Mouse (Mus musculus) midbrain, postnatal 0 days (tissue): ENCODE data around the gene Il17f. TPM values are rescaled to one million over a fixed set of nuclear protein-coding genes. Genes with fewer than 3 reads are reported as not detected.

Source experiments
- ATAC-seq: fragments of 200-750 bp; cut with Nextera tagmentation; 2 replicates; pipeline ENCODE4 v1.8.0; 2017; ENCODE audit warnings: moderate number of reproducible peaks, mild to moderate bottlenecking, moderate TSS enrichment, moderate library complexity; ENCODE audit not compliant: low FRiP score
- DNase-seq: peaks from one replicate; pipeline ENCODE4 v3.0.0-alpha.2; 2015; ENCODE audit warnings: low spot score
- H3K27ac ChIP-seq: fragments of 300-500 bp; sonication (generic); 2 replicates; pipeline ENCODE4 v1.5.1; 2014; ENCODE audit warnings: low read depth, mild to moderate bottlenecking, low read length, mixed read lengths
- H3K27me3 ChIP-seq: fragments of 300-500 bp; sonication (generic); 2 replicates; pipeline ENCODE4 v1.6.1; 2014; ENCODE audit warnings: low read length, control low read depth, mixed read lengths; ENCODE audit not compliant: insufficient read depth
- H3K36me3 ChIP-seq: fragments of 300-500 bp; sonication (generic); 2 replicates; pipeline ENCODE4 v1.6.1; 2014; ENCODE audit warnings: low read length, control low read depth, mixed read lengths; ENCODE audit not compliant: insufficient read depth
- H3K4me1 ChIP-seq: fragments of 300-500 bp; sonication (generic); 2 replicates; pipeline ENCODE4 v1.6.1; 2014; ENCODE audit warnings: mild to moderate bottlenecking, control low read depth, antibody characterized with exemption, low read length, mixed read lengths; ENCODE audit not compliant: insufficient read depth
- H3K4me2 ChIP-seq: fragments of 300-500 bp; sonication (generic); 2 replicates; pipeline ENCODE4 v1.6.1; 2014; ENCODE audit warnings: low read depth, mild to moderate bottlenecking, low read length, mixed read lengths; ENCODE audit not compliant: poor library complexity, severe bottlenecking
- H3K4me3 ChIP-seq: fragments of 300-500 bp; sonication (generic); 2 replicates; pipeline ENCODE4 v1.5.1; 2014; ENCODE audit warnings: low read depth, mild to moderate bottlenecking, low read length, moderate library complexity
- H3K9ac ChIP-seq: fragments of 300-500 bp; sonication (generic); replicated peaks from 2 replicates; pipeline ENCODE4 v1.6.1; 2014; ENCODE audit warnings: mild to moderate bottlenecking, low read length, moderate library complexity, mixed read lengths; ENCODE audit not compliant: poor library complexity, severe bottlenecking
- H3K9me3 ChIP-seq: fragments of 300-500 bp; sonication (generic); 2 replicates; pipeline ENCODE4 v1.6.1; 2016; ENCODE audit warnings: low read length, control low read depth
- CTCF ChIP-seq: IDR thresholded peaks from 2 replicates; pipeline ENCODE4 v1.5.1; 2016; ENCODE audit warnings: antibody characterized with exemption, mild to moderate bottlenecking
- WGBS: fragments of 180-500 bp; shearing (Covaris S2); extraction: QIAGEN DNeasy Blood & Tissue Kit; methylation state at CpG from one replicate; pipeline ENCODE4 v1.1.7; 2014; 5-methylcytosine and 5-hydroxymethylcytosine counted together
- polyA plus RNA-seq: library from polyadenylated mRNA; unstranded; fragments of >200 nt; fragmentation: Nextera tagmentation; extraction: Ambion mirVana; gene quantifications from 2 replicates; pipeline ENCODE4 v1.2.1, GENCODE M21; 2015
- total RNA-seq: library from RNA; depleted of rRNA; stranded (reverse); fragments of >200 nt; gene quantifications from 2 replicates; pipeline ENCODE4 v1.2.3, GENCODE M21; 2014

Gene Il17f
- total and polyA plus RNA-seq, 2 experiments from 2014 or later = 0.38 TPM; not detected in 1

DNA sequence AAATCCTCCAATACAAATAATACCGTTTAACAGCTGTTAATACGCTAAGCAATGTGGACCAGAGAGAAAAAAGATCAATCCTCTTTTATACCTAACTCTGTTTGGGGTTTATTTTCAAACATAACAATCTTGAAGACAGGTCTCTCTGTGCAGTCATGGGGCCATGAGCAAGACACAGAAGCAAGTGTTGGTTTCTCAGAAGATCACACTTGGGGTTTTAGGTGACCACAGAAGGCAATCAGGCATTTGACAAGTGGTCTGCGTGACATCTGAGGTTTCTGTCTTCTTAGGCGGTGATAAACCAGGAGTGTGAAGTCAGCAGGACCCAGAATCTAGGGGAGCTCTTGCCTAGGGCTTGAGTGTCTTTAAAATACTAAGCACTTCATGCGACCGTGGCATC, 23.9 kb downstream of the Il17f start:
- H3K4me1 ChIP-seq = no peaks in the 10 kb centered on the region
- ATAC-seq = no peak
- WGBS = 86% methylated on average over 6 of the region's 6 CpGs
- H3K9me3 ChIP-seq = no peaks in the 10 kb centered on the region
- H3K27ac ChIP-seq = no peak overlapping the region
- no peaks in the 10 kb centered on the region for H3K27me3 ChIP-seq
- no peaks in the 10 kb centered on the region for H3K36me3 ChIP-seq
- TF ChIP-seq CTCF = no peak
- H3K9ac ChIP-seq = no peak overlapping the region
- no peak overlapping the region for H3K4me2 ChIP-seq
- H3K4me3 ChIP-seq = no peak overlapping the region
- DNase-seq = no peak

DNA sequence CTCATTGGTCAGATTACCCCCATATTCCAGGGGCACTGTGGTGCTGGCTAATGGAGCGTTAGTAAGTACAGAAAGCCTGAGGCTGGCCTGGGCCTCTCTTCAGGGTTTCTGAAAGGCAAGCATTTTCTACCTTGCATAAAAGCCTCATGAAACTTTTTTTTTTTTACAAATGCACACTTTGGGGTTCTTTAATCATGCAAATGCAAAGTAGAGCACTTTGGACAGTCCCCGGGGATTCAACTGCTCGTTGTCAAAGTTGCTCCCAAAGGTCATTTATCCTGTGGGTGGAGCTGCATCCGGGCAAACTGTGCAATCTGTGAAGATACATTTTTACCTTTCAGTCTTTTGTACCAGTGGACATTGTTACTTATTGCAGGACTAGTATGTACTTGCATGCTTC, 29.0 kb downstream of the Il17f start:
- Histone ChIP-seq H3K9me3 (no peaks in the 10 kb centered on the region), H3K4me3 (no peak overlapping the region), H3K27me3 (no peaks in the 10 kb centered on the region), H3K36me3 (no peaks in the 10 kb centered on the region), H3K4me1 (no peaks in the 10 kb centered on the region), H3K9ac (no peak overlapping the region), H3K27ac (no peak overlapping the region), H3K4me2 (no peak overlapping the region)
- 53% methylated on average over 4 of the region's 4 CpGs for WGBS
- TF ChIP-seq CTCF = no peak
- ATAC-seq = no peak
- no peak for DNase-seq

DNA sequence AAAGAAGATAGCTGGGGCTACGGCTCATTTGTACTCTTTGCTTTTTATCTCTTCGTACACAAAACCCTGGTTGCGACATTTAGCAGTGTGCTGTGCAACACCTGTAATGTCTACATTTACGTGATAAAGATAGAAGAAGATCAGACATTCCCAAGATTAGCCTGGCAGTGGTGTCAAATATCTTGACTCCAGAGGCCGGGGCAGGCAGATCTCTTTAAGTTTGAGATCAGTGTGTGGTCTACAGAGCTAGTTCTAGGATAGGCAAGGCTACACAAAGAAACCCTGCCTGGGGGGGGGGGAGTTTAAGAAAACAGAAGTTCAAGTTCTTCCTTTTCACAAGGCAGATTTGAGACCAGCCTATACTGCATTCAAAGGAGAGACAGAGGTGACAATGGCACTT, 30.1 kb downstream of the Il17f start:
- DNase-seq = no peak
- H3K27ac ChIP-seq = no peak overlapping the region
- H3K4me2 ChIP-seq = no peak overlapping the region
- no peaks in the 10 kb centered on the region for H3K4me1 ChIP-seq
- H3K36me3 ChIP-seq = no peaks in the 10 kb centered on the region
- no peak overlapping the region for H3K9ac ChIP-seq
- no peaks in the 10 kb centered on the region for H3K9me3 ChIP-seq
- no peak for TF ChIP-seq CTCF
- H3K4me3 ChIP-seq = no peak overlapping the region
- H3K27me3 ChIP-seq = no peaks in the 10 kb centered on the region
- ATAC-seq = no peak
- 88% methylated on average over 5 of the region's 5 CpGs for WGBS

DNA sequence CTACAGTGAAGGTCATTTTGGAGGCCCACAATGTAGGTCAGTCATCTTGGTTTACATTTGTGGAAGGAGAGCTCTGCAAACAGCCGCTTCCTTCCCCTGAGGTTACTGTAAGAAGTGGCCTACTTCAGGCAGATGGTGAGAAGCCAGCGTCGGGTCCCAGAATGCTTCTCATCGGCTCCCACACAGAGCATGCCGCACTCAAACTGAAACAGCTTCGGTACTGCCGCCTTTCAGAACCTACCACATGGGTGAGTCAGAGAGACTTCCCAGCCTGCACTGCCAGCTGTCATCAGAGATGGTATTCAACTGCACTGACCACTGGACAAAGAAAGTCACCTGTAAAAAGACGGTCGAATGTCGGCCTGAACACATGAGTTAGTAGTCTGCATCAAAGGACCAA, 30.6 kb downstream of the Il17f start:
- Histone ChIP-seq H3K27me3 (no peaks in the 10 kb centered on the region), H3K27ac (no peak overlapping the region), H3K9me3 (no peaks in the 10 kb centered on the region), H3K36me3 (no peaks in the 10 kb centered on the region), H3K4me1 (no peaks in the 10 kb centered on the region), H3K4me2 (no peak overlapping the region), H3K9ac (no peak overlapping the region), H3K4me3 (no peak overlapping the region)
- DNase-seq (no peak), ATAC-seq (no peak)
- 91% methylated on average over 10 of the region's 10 CpGs for WGBS
- TF ChIP-seq CTCF = no peak

DNA sequence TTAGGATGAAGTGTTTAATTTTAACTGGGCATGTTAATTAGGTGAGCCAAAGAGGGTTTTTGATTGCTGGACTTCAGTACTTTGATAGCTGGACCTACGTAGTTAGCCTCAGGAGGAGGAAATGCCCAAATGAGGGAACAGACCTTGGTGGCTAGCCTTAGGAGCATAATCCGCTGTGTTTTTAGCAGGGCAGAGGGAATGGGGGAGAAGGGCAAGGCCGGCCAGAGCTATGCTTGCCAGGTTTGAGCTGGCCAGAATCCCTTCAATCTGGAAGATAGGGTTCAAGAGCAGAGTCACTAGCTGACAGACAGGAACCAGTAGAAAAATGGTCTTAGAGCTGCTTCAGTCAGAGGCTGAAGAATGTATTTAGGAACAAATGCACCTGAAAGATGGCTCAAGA, 32.8 kb downstream of the Il17f start:
- TF ChIP-seq CTCF = no peak
- H3K36me3 ChIP-seq = no peaks in the 10 kb centered on the region
- ATAC-seq = no peak
- no peak overlapping the region for H3K27ac ChIP-seq
- no peaks in the 10 kb centered on the region for H3K27me3 ChIP-seq
- no peaks in the 10 kb centered on the region for H3K4me1 ChIP-seq
- H3K4me2 ChIP-seq = no peak overlapping the region
- 83% methylated on average over 3 of the region's 3 CpGs for WGBS
- H3K4me3 ChIP-seq = no peak overlapping the region
- H3K9ac ChIP-seq = no peak overlapping the region
- H3K9me3 ChIP-seq = no peaks in the 10 kb centered on the region
- no peak for DNase-seq

DNA sequence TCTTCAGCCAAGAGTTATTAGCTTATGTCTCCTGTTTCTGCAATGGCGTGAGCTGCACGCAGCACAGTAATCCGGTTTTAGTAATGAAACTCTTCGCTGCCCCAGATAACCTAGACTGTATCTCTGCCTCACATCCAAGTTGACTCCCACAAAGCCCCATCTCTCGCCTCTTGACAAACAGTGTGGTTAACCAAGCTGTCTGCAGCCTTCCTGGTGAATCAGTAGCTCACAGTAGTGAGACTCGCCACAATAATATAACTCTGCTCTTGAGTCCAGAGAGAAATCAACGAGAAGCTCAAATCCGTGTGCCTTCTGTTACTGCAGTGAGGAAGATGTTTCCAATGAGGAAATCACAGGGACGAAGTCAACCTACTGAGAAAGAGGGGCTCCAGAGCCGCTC, 36.0 kb downstream of the Il17f start:
- Histone ChIP-seq H3K27ac (no peak overlapping the region), H3K9ac (no peak overlapping the region), H3K4me3 (no peak overlapping the region), H3K4me1 (no peaks in the 10 kb centered on the region), H3K9me3 (no peaks in the 10 kb centered on the region), H3K4me2 (no peak overlapping the region), H3K27me3 (no peaks in the 10 kb centered on the region), H3K36me3 (no peaks in the 10 kb centered on the region)
- no peak for DNase-seq
- ATAC-seq = no peak
- 86% methylated on average over 10 of the region's 10 CpGs for WGBS
- TF ChIP-seq CTCF = no peak
